Mouse (Mus musculus) embryo, embryonic 11 days (tissue): Measurements from ENCODE around the gene Vps39.
A peak's percentile ranks its signal among the peaks of the same experiment; 100 is the strongest.

Experiments used
- DNase-seq: peaks from one replicate; pipeline ENCODE4 v3.0.0-alpha.2; 2015

Gene Vps39

DNA sequence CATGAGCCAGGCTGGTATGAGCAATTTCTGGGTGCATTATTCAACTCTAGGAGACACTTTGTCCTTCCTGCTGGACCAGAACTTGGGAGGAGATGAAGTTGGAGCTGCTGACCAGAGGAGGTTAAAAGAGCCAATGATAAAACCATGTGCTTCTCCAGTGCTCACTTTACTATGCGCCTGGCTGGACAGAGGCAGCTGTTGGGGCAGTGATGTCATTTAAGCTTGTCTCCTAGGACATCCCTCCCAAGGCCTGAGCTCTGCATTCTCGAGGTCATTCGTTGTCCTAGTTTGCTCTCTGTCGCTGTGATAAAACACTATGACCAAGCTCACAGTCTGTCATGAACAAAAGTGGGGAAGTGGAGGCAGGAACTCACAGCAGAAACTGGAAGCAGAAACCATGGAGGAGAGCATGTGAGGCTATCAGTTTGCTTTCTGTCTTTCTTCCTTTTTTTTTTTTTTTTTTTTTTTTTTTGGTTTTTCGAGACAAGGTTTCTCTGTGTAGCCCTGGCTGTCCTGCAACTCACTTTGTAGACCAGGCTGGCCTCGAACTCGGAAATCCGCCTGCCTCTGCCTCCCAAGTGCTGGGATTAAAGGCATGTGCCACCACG lies 61.4 kb downstream of the Vps39 start:
- DNase-seq = no peak

DNA sequence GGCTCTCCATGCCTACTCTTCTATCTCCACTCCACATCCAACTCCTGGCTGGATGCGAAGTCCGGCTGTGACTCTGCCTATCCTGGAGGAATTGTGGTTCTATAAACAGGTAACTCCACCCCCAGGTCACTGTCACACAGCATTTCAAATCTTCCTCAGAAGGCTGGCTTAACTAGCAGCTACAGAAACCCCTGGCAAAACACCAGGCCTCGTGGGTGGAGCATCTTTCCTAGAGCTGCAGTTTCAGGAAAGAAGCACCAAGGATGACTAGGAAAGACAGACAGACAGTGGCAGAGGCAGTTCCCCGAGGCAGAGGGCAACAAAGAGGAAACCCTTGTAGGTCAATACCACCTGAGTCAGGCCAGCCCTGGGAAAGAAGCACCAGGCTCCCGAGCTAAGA lies 63.9 kb downstream of the Vps39 start, which contains the start of gene Pla2g4d:
TSS of gene Pla2g4d (minus strand) at position 203 of the 400 bp plus-strand sequence.
- no peak for DNase-seq

DNA sequence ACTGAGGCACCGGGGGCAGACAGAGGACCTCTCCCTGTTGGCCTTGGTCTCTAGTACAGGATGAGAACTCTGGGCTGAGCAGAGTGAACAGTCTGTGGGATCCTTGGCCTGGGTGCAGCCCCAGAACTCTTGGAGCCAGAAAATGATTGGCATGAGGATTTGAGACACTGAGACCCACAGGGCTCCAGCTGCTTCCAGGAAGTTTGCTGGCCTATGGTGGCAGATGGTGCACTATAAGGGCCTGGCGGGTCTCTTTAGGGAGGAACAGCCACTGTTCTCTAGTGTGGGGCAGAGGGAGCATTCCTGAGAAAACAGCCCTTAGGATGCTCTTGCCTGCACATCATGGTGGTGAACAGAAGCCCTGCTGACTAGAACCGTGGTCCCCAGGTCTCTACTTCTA lies 64.5 kb downstream of the Vps39 start:
- DNase-seq = no peak

DNA sequence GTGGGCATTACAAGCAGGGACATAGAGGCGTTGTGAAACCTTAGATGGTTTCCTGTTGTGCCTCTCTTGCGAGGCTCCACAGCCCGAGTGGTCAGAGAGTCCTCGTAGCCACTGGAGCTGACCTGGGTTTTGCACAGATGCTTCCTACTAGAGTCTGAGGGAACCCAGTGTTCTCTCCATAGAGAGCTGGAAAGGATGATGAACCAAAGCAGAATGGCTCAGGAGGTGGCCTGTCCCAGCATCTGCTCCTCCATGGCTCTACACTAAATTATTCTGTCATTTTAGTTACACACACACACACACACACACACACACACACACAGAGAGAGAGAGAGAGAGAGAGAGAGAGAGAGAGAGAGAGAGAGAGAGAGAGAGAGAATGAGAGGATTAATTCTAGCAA lies 67.3 kb downstream of the Vps39 start:
- no peak for DNase-seq

DNA sequence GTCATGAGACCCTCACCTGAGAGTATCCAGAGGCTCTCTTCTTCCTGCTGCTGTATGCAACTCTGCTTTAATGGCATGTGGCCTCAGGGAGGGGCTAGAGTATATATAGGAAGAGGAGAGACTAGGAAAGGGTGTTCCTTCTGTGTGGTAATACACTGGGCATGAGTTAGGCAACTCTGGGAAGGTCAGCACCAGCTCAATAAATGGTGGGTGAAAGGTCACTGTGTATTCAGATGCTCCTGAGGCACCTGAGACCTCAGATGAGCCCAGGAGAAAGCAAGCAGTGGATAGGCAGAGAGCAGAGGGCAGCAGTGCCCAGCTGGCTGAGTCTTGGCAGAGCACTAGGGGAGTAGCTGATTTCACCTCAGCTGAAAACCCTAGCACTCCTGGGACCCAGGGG lies 68.2 kb downstream of the Vps39 start:
- DNase-seq = no peak

DNA sequence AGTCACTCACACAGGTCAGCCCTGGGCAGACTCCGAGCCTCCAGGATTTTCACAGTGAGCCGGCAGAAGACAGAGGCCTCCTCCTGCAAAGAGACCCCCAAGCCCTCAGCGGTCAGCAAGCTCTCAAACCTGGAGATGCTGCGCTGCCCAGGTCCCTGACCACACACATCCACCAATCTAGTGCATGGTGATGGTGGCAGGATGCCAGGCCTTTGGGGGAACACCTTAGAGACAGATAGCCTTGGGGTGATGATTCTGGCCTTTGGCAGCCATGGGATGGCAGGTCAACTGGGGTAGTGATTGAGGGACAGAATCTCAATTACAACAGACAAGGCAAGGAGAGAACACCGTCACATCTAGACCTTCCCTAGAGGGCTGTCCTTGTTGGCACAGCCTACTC lies 68.8 kb downstream of the Vps39 start:
- no peak for DNase-seq

DNA sequence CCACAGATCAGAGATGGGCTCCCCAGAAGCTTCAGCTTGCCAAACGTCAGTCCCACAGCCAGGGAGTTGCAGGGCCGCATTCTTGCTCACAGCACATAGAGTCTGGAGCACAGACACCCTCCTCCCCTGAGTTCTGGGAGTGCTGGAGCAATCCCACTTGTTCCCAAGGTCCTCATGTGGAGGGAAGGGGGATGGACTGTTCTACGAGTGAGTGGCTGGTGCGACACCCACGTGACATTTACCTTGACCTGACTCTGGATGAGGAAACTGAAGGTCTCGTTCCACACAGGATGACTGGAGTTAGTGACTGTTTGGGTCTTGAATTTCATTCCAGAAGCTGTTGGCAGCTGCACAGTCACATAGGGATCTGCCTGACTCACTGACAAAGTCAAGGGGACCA lies 69.4 kb downstream of the Vps39 start:
- no peak for DNase-seq

DNA sequence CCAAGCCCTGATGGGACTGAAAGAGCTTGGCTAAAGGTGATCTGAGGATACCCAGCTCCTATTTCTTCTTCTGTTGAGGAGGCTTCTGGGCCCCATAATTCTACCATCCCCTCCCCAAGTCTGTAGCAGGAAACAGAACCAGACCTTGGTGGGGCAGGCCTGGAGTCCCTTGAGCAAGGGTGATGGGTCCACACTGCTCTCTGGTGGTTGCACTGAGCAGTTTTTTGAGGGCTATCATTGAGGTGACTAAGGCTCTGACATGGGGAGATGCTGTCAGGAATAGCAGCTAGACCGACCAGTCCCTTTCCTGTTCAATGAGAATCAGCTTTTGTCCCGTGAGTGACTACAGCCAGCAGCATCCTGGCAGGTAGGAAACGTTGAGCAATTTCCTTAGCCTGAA lies 71.7 kb downstream of the Vps39 start:
- DNase-seq = no peak

DNA sequence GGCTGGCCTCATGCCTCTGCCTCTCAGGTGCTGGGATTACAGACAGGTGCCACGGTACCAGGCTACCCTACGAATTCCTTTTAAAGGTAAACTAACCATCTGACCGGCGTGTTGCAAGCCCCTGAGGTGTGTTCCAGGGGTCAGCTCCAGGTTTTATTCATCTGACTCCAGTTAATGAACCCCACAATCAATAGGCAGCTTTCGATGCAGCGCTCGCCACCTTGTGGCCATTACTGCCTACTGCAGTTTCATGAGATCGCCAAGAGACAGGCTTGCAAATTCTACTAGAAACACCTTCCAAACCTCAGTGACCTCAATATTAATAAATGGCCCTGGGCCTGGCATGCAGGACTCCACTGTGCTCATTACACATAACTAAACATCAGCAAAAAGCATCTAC lies 73.0 kb downstream of the Vps39 start:
- peak; percentile 68 for DNase-seq

DNA sequence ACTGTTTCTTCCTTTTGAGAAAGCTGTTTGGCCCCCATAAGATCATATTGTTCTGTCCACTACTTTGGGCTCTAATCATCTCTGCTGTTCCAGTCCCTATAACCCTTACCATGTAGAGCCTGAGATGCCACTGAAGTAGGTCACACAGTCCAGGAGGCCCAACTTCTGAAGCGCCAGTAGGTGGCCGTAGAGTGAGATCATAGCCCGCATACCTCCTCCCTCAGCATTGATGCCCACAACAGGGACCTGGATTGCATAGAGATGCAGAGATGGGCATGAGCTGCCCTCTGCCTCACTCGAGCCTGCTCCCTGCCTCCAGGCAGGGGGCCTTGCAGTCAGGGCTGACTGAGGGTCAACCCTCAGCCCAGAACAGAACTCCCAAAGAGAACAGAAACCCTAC lies 76.0 kb downstream of the Vps39 start:
- no peak for DNase-seq

DNA sequence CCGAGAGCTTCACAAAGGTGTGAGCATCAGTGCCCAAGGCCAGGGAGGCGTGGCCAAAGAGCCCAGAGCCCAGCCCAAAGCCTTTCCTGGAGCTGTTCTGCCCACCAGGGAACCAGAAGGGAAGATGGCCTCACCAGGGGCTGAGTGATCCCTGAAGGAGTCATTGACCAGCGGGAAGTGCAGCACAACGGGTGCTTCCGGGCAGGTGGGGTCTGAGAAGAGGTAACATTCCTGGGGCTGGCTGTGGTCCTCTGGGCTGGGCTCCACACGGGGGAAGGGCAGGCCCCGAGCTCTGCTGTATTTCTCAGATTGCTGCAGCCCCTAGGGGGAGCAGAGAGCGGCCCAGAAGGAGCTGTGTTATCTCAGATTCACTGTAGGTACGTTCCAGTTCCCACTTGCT lies 84.3 kb downstream of the Vps39 start:
- peak; percentile 57 for DNase-seq
